Mouse (Mus musculus) left cerebral cortex, adult 11 months (tissue): ENCODE measurements around the gene Lasp1.

Experiments used
- DNase-seq: peaks from one replicate; pipeline ENCODE4 v3.0.0; 2022; ENCODE audit warnings: low spot score

The Lasp1 gene

DNA sequence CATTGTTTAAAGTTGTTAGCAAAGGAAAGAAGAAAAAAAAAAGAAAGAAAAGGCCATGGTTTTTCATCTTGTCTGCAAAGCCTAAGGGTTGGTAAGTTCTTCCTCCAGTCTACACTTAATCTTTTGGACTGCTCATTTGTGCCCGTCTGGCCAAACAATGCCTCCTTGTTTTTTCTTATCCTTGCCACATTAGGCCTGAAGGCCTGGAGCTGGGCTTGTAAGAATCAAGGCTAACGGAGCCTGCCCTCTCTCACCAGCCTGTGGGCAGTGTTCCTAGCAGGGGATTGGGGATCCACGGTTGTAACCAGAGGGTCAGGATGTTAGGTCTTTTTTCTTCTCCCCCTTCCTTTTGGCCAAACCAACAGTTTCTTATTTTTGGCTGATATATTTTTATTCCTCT lies 12.2 kb downstream of the Lasp1 start:
- no peak for DNase-seq

DNA sequence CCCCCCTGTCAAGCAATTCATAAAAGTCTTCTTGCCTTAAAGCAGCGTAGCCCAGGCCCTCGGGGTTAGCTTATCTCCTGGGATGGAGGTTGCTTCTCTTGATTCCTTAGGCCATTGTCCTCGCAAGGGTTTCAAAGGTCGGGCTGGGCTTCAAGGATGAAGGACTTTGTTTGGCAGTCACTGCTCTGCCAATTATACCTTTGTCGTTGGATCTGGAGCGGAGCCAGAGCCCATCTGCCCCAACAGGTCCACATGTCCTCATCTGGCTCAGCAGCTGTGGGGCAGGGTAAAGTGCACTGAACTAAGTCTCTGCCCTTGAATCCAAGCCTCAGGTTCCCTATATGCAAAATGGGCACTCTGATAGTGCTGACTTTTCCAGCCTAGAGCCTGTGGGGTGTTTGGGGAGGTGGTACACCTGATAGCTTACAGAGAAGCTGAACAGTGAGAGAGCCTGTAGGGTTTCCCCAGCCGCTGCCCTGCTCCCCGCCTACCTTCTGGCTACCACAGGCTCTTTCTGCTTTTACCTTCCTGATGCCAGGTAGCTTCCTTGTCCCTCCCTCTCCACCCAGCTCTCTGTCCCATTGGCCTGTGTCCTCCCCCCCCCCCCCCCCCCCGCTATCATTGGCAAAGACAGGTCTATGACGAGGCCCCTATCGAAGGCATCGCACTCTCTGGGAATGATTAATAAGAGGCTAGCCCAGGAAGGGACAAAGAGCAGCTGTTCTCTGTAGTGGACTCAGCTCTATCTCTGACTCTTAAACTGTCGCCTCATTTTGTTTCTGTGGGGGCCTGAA lies 13.0 kb downstream of the Lasp1 start:
- DNase-seq: no peak

DNA sequence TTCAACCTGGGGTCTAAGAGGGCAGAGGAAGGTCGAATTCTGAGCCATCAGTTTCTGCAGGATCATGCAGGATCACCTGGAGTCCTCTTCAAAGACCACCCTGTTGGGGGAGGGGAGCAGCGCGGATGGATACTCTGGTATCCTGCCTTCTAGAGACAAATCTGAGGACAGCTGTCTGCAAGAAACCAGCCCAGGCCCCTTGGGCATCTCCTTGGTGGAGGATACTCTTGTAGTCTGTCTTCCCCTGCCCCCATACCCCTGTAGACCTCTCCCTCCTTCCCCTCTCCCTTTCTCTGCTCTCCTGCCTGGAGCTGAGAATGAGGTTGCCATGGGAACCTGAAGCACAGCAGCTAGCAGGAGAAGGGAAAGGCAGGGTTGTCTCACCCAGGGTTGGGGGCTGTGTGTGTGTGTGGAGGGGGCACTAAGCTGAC lies 13.7 kb downstream of the Lasp1 start:
- DNase-seq: no peak

DNA sequence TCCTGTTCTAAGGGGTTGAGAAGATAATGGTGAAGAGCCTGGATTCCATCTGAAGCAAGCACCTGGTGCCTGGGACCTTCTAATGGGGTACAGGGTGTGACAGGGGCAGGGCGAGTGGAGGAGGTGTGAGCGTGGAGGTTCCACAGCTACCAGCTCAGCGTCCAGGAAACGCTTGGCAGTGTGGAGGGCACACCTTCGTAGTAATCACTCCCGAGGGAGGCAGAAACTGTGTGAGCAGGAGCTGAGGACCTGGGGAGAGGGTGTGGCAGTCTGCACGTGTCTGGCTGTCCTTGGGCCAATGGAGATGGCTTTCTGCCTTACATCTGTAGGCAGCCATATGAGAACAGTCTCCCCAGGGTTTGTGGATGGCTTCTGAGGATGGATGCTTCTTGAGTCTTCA lies 14.3 kb downstream of the Lasp1 start:
- DNase-seq: no peak

DNA sequence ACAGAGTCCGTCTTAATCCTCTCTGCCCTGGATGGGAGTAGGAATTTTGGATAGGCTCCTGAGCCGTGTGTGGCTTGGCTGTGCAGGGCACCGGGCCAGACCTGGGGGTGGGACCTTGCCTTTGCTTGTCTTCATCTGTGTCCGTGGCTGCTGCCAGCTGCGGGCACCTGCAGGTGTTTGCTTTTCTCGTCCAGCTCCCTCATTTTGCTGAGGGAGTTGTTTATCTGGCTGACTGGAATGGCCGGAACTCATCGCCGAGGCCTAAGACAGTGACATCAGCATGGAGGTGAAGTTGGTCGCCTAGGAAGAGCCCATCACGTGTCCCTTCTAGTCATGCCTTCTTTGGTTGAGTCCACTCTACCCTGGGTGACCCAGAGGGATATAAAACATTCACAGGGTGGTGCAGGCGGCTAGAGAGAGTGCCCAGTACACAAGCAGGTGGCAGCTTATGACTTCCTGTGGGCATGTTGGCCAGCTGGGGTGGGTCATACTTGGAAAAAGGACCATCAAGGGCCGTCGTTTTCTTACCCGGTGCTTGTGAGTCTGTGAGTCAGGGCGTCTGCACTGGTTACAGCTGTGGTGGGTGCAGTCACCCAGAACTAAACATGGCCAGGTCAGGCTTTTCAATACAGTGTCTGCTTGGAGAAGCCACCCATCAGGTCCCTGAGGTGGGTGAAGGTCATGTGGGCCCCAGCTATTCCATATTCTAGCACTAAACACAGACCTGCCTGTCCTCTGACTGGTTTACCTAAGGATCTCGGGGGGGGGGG lies 15.1 kb downstream of the Lasp1 start:
- DNase-seq: no peak

DNA sequence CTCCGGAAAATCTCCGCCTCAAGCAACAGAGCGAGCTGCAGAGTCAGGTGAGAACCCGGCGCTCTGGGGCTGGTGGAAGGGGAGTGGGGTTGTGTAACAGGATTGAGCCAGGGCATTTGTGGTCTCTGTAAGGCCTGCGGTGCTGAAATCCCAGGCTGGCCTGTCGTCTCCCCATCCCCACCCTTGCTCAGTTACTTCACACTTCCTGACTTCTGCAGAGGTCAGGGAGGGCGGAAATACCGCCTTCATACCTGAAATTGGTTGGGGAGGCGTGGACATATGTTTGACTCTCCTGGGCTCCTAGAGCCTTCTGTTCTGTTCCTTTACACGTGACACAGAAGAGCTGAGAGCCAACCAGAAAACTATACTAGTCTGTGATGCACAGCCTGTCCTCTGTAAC lies 16.9 kb downstream of the Lasp1 start:
- DNase-seq: no peak

DNA sequence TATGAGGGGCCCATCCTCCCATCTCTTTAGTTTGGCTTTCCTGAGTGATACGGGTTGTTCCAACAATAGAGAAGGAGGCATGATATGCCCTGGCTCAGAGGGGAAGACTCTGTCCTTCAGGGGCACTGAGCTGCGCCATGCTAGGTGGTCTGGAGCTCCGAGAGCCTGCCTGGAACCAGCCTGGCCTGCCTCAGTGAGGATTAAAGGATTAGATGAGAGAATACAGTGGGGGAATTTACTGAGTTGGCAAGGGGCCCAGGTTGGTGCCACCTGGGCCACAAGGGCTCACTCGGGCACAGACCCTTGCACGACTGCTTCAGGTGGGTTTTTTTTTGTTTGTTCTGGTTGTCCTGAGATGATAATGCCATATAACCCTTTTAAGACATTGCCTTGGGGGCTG lies 17.4 kb downstream of the Lasp1 start:
- no peak for DNase-seq

DNA sequence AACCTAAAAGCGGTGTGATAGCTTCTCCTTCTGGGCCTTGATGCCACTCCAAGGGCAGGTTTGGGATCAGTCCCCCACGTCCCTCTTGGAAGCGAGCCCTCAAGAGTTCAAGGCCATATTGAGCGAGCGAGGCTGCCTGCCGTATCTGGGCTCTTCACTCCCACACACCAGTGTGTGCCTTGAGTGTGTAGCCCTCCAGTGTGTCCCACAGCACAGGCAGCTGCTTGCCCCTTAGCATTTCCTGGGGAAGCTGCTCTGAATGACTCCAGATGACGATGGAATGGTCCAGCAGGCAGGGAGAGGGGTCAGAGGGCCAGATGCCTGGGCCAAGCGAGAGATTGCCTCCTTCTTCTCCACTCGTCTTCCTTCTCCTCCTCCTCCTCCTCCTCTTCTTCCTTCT lies 18.1 kb downstream of the Lasp1 start:
- DNase-seq: no peak

DNA sequence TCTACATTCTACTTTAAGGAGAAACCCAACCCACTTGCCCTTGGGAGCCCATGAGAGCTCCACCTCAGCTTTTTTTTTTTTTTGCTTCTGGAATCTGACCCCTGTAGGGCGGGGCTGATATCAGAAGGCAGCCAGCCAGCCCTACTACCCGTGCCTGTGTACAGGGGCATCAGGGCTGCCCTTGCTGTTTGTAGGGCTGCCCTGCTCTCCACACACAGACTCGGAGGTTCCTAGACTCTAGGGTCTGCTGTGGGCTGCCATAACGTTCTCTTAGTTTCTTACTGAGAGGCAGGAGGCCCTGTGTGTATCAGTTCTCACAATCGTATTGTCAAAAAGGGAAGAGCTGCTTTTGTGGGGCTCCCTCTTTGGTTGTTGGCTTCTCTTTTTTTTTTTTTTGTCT lies 18.6 kb downstream of the Lasp1 start:
- DNase-seq: no peak

DNA sequence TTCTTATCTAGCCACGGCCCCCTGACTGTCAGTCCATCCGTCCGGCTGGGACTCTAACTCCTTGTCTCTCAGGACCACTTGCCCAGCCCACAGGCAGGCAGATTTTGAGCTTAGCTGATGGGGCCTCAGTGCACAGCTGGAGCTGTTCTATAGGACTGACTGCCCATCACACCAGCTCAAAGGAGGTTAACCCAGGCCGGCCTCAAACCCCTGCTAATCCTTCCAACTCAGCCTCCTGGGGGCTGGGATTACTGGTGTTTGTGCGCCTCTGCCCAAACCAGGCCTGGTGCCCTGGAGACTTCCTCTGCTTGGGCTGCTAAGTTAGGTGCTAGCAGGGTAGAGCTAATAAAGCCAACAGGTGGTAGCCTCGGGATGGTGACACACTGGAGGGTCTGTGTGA lies 19.2 kb downstream of the Lasp1 start:
- no peak for DNase-seq

DNA sequence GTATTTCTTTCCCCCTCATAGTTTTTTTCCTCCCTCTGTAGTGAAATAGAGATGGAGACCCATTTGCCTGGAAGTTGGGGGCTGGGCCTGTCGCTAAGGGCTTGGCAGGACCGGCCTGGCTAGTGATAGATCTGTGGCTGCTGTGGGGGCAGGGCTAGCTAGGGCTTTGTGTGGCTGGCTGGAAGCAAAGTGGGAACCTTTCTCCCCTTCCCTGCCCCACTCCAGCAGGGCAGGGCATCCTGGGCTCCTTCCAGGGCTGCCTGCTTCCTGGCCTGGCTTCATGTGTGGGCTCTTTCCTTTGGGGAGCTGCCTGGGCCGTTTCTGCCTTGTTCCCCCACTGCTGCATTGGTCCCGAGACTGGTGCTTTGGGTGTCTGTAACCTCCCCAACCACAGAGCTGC lies 19.8 kb downstream of the Lasp1 start:
- DNase-seq: no peak

DNA sequence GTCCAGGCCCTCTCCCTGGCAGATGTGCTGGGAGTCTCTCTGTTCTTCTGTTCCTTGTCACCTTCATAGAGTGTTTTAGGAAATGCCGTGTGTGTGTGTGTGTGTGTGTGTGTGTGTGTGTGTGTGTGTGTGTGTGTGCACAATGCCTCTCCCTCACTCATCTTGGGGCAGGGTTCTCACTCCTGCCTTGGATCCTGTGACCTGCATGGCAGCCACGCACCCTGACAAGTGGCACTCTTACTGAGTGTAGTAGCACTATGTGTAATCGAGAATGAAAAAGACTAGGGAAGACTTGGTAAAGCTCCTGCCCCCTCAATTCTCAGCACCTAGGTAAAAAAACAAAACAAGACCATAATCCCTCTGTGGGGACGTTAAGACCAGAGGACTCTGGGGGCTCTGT lies 20.3 kb downstream of the Lasp1 start:
- DNase-seq: no peak

DNA sequence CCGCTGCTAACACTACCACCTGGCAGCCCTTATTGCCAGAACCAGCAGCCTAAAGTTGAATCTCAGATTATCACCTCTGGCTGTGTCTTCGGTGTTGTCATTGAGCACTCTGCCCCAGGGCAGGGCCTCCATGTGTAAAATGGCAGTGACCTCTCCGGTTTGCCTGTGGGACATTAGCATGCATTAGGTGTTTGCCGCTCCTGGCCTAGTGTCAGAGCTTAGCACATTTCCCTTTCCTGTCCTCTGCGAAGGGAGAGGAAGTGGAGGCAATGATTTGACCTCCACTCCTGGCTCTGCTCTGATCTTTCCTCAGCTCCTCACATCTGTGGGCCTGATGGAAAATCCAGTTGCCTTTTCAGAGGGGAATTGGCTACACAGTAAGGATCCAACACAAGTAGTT lies 21.1 kb downstream of the Lasp1 start:
- DNase-seq: no peak

DNA sequence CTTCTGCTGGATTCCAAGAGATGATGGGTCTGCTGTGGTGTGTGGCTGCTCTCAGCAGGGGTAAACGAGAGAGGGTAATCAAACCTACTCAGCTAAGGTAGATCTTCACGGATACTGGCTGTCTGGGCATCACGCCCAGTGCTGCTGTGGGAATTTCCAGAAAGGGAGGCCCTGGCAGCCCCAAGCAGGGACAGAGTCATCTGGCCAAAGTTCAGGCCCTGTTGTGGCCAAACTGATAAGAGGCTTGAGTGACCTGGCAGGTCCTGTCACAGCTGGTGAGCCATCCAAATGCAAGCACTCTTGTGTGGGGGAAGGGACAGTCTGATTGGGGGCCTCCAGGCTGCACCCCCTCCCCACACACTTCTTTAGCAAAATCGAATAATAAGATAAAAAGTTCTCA lies 22.0 kb downstream of the Lasp1 start:
- DNase-seq: no peak

DNA sequence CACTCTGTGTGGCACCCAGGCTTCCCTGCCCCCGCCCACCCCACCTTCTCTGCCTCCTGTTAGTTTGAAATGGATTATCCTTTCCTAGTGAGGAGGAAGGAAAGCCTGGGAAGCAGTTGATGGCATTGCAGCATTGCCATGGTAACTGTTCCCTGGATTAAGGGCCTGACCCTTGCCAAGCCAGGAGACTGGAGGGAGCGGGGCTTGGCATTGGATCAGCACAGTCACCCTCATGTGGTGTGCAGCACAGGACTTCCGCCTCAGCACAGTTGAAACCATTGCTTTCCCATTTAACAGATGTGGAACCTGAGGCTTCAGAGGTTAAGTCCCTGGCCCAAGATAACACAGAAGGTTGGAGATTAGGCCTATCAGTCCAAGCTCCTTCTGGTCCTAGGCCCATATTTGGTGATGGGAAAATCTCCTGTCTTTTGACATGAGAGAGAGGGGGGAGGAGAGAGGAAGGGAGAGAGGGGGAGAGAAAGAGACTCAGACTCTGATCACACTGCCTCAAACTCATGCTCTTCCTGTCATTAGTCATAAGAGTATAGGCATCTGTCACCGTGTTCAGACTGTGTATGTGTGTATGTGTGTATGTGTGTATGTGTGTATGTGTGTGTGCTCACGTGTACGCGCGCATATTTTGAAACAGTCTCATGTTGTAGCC lies 22.7 kb downstream of the Lasp1 start:
- DNase-seq: no peak

DNA sequence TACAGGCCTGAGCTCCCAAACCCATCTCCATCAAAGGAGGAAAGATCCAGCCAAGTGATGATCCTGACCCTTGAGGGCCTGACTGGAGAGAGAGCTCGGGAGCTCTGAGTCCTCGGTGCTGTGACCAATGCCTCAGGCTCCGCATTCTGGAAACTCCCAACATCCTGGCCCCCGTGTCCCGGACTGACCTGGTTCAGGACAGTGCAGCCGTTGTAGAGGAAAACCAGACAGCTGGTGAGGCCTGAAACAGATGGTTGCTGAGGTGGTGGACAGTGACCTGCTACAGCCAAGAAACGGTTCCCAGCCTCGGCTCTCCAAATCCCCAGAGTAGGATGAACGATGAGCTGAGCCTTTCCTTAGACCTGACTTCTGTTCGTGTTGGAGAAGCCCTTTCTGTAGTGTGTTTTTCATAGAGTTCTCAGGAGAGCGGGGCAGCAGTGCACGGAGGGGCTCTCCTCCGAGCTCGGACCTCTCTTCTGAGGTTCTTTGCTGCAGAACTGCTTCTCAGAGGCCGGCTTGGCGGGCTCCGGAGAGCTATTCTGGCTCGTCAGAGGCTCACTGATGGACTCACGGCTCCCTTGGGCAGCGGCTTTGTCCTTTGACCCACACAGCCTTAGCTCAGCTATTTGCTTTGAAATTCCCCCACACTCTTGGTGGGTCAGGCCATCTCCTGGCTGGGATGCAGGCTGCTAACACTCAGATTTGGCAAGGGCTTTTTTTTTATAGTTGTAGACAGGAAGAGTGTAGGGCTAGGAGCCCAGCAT lies 24.2 kb downstream of the Lasp1 start:
- DNase-seq: no peak

DNA sequence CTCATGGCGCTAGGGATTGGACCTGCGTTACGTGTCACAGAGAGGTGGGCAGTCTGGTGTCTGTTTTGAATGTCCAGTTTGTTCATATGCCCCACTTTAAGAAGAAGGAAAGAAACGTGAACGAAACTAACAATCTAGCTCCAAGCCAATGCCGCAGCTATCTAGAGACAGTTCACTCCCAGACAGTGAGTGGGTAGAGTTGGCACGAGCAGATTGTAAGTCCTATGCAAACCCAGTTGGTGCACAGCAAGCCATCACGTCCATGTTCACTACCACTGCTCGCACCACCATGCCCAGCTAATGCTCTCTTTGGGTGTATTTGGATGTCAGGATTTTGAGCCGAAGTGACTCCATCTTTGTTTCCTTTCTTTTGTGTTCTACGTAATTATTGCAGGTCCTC lies 25.4 kb downstream of the Lasp1 start:
- no peak for DNase-seq

DNA sequence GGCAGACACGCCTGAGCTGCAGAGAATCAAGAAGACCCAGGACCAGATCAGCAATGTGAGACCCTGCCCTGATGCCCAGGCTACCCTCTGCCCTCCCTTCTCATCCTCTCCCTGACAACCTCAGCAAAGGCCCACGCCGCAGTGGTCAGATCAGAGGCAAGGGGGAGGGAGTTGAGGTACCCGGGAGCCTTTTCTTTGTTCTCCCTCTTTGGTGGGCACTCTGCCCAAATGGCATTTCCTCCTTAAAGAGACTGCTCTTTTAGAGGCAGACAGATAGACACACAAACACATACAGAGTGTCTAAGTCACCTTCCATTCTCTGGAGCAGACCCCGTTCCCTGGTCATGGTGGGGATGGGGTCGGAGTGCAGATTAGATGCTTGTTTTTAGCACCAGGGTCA lies 26.1 kb downstream of the Lasp1 start:
- DNase-seq: no peak

DNA sequence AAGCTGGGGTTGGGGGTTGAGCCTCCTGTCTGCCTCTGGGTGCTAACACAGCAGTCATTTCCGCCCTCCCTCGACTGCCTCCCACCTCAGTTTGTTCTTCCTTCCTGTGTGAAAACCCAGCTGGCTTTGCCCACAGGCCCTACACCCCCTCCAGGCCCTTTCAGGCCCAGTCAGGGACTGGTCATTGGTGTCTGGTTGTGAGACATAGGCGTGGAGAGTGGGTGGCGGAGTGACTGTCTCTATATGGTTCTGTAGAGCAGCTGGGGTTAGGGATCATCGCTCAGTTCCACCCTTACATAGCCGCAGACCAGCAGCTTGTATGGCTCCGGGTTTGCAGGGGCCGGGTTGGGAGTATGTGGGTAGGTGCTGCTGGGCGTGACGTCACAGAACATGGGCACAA lies 26.5 kb downstream of the Lasp1 start:
- DNase-seq: no peak

DNA sequence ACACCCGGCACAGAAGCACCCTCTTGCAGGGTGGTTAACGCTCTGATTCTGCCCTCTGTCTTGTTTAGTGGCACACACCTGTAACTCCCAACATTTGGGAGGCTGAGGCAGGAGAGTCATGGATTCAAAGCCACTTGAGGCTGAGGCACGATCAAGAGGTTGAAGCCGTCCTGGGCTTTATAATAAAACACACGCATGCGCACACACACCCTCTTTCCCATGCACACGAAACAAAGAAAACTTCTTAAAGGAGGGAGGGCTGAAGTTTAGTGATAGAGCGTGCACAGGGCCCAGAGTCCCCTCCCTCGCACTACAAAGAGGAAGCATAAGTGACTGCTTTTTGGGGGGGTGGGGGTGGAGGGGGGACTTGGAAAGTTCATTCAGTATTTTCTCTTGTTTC lies 27.2 kb downstream of the Lasp1 start:
- DNase-seq: no peak

DNA sequence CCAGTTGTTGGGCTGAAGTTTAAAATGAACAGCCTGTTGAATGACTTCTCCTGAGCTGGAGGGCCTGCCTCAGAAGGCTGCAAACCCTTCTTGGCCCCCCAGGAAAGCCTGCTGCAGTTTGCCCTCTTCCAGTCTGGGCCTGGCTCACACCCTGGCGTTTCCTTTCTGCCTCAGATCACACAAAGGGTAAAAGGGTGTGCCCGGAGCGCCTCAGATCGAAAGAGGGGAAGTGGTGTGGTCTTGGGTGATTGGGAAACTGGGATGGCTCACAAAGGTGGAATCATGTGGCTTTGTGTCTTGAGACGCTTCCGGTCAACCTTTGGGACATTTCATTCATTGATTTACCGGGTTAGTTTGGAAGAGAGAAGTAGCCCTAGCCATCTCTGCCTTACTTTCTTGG lies 27.6 kb downstream of the Lasp1 start:
- no peak for DNase-seq

DNA sequence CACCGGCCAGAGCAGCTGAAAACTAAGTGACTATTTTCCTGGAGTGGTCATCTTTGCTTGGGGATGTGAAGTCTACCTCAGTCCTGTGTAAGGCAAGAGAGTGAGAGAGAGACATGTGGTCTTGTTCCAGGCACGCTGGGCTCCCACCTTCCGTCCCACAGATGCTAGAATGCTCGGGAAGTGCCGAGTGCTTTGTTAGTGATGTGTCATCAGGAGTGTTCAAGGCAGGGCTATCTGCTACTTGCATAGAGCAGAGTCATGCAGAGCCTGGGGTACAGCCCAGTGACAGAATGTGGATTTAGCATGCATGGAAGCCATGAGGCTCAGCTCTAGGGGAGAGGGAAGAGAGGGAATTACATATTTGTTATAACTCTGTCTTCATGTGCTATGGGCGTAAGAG lies 28.9 kb downstream of the Lasp1 start:
- no peak for DNase-seq
